ENCODE assay signal across 9 mouse cellular contexts in the genomic region with DNA sequence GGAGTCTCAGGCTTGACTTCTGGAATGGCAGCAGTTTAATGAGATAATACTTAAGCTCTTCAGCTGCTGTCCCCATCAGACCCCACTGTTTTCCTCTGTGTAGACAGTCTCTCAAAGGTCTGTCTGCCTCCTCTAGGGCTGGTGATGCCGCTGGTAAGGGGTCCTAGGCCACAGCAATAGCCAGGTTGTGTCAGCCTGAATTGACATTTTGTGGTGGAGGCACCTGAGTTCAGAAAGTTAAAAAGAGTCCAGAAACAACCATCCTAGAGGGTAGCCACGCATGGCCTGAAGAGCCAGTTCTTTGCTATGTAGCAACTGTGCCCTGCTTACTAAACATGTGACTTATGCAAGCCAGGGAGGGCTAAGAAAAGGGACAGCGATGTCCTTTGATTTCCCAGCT.
DNase-seq lines count a peak whose midpoint lies in the region; ATAC-seq and TF ChIP-seq lines count a peak whose summit lies in the region.
"Had no signal": no experiment of that assay in that cellular context is flagged by ENCODE, and none has a peak within 500 bp of the region (broad histone marks: within the 10 kb centered on the region; RNA-seq: fewer than 3 reads in every experiment).

No protein-coding gene starts in this region.

- DNase-seq in heart, embryonic 10.5 days (ENCODE audit: low spot score), result peak; percentile 66
- no peak for DNase-seq in heart, adult 9 months (ENCODE audit: low spot score in 2 of 2)
- no peak for DNase-seq in lung, postnatal 0 days (ENCODE audit: low spot score)
- DNase-seq in lung, adult 18-20 months, result no peak
- DNase-seq in limb, embryonic 11.5 days (ENCODE audit: low spot score), result no peak
- DNase-seq in cerebellum, postnatal 36 days, result no peak
- DNase-seq in gastrocnemius, adult 18-20 months (ENCODE audit: low spot score), result no peak
- DNase-seq: cerebellum, adult 11 months had no signal

- no peak for ATAC-seq in lung, postnatal 0 days
- no peak for ATAC-seq in limb, embryonic 11.5 days (ENCODE audit: insufficient number of reproducible peaks, low FRiP score, low TSS enrichment, low read depth)
- no peak for ATAC-seq in stomach, embryonic 14.5 days (ENCODE audit: insufficient number of reproducible peaks, insufficient read depth, low FRiP score, low read depth)

- WGBS in heart, embryonic 10.5 days, result 83% methylated on average over 3 of the region's 3 CpGs
- 52% methylated on average over 3 of the region's 3 CpGs for WGBS in lung, postnatal 0 days
- 89% methylated on average over 3 of the region's 3 CpGs for WGBS in limb, embryonic 11.5 days
- WGBS in stomach, embryonic 14.5 days, result 82% methylated on average over 3 of the region's 3 CpGs

- H3K4me2 ChIP-seq in lung, postnatal 0 days (replicated peaks; ENCODE audit: low read depth, low read length), result peak overlapping the region; percentile 66
- H3K4me2 ChIP-seq in limb, embryonic 11.5 days (ENCODE audit: low read depth, severe bottlenecking), result peak overlapping the region; percentile 66
- peak overlapping the region; percentile 56 for H3K4me2 ChIP-seq in stomach, embryonic 14.5 days (replicated peaks; ENCODE audit: low read depth, low read length)

- H3K27ac ChIP-seq in heart, embryonic 10.5 days, result peak overlapping the region; percentile 91
- peak overlapping the region; percentile 96 for H3K27ac ChIP-seq in lung, postnatal 0 days (ENCODE audit: low read length)
- H3K27ac ChIP-seq in limb, embryonic 11.5 days (replicated peaks; ENCODE audit: low read depth, low read length), result peak overlapping the region; percentile 97
- H3K27ac ChIP-seq in stomach, embryonic 14.5 days (ENCODE audit: low read length), result peak overlapping the region; percentile 93

- H3K4me3 ChIP-seq in heart, embryonic 10.5 days, result peak overlapping the region; percentile 62
- H3K4me3 ChIP-seq in lung, postnatal 0 days (ENCODE audit: low read depth, low read length), result peak overlapping the region; percentile 48
- peak overlapping the region; percentile 20; the same call in 1 of the 2 replicates for H3K4me3 ChIP-seq in limb, embryonic 11.5 days (ENCODE audit: low read depth, low read length)
- H3K4me3 ChIP-seq in stomach, embryonic 14.5 days (ENCODE audit: low read depth, low read length), result peak overlapping the region; percentile 11; the same call in 1 of the 2 replicates

- H3K36me3 ChIP-seq in heart, embryonic 10.5 days, result peaks cover 15% of the 10 kb centered on the region
- H3K36me3 ChIP-seq in lung, postnatal 0 days (ENCODE audit: insufficient read depth, low read length), result peaks cover 7% of the 10 kb centered on the region; the same call in 1 of the 2 replicates
- H3K36me3 ChIP-seq in limb, embryonic 11.5 days (ENCODE audit: control insufficient read depth, insufficient read depth, low read length), result no peaks in the 10 kb centered on the region
- no peaks in the 10 kb centered on the region; the same call in 1 of the 2 replicates for H3K36me3 ChIP-seq in stomach, embryonic 14.5 days (ENCODE audit: control insufficient read depth, insufficient read depth, low read length)

- peak overlapping the region; percentile 63; the same call in 1 of the 2 replicates for H3K9ac ChIP-seq in lung, postnatal 0 days (replicated peaks; ENCODE audit: low read depth)
- peak overlapping the region; percentile 41; the same call in 1 of the 2 replicates for H3K9ac ChIP-seq in limb, embryonic 11.5 days (ENCODE audit: low read length)
- H3K9ac ChIP-seq in stomach, embryonic 14.5 days (replicated peaks; ENCODE audit: low read depth, low read length), result peak overlapping the region; percentile 10; the same call in 1 of the 2 replicates

- H3K27me3 ChIP-seq in heart, embryonic 10.5 days (ENCODE audit: insufficient read depth, poor library complexity, severe bottlenecking), result no peaks in the 10 kb centered on the region
- H3K27me3 ChIP-seq in lung, postnatal 0 days (replicated peaks; ENCODE audit: insufficient read depth, low read length), result no peaks in the 10 kb centered on the region
- no peaks in the 10 kb centered on the region for H3K27me3 ChIP-seq in limb, embryonic 11.5 days (ENCODE audit: control insufficient read depth, insufficient read depth, low read length)
- no peaks in the 10 kb centered on the region for H3K27me3 ChIP-seq in stomach, embryonic 14.5 days (ENCODE audit: control insufficient read depth, insufficient read depth, low read length)

- no peaks in the 10 kb centered on the region for H3K9me3 ChIP-seq in heart, embryonic 10.5 days
- no peaks in the 10 kb centered on the region for H3K9me3 ChIP-seq in lung, postnatal 0 days (ENCODE audit: low read length)
- no peaks in the 10 kb centered on the region for H3K9me3 ChIP-seq in limb, embryonic 11.5 days (ENCODE audit: control insufficient read depth, low read length)
- H3K9me3 ChIP-seq in stomach, embryonic 14.5 days (ENCODE audit: control insufficient read depth, low read depth, low read length), result no peaks in the 10 kb centered on the region

- no peak for TF ChIP-seq EP300 in lung, postnatal 0 days (IDR thresholded peaks at IDR 0.05)

- TF ChIP-seq CTCF in lung, postnatal 0 days (IDR thresholded peaks at IDR 0.05), result no peak

- peaks cover 75% of the 10 kb centered on the region for H3K4me1 ChIP-seq in heart, embryonic 10.5 days
- H3K4me1 ChIP-seq in lung, postnatal 0 days (ENCODE audit: insufficient read depth, low read depth, low read length), result peaks cover 20% of the 10 kb centered on the region
- H3K4me1 ChIP-seq in limb, embryonic 11.5 days (ENCODE audit: control insufficient read depth, insufficient read depth, low read length), result peaks cover 35% of the 10 kb centered on the region
- H3K4me1 ChIP-seq in stomach, embryonic 14.5 days (ENCODE audit: control insufficient read depth, insufficient read depth, low read length), result peaks cover 26% of the 10 kb centered on the region

Comparison
In these comparisons a context has a peak if more than half of its experiments do, and no peak if none do; other contexts are left out.
1. H3K4me3 ChIP-seq: peak in every context shown above with its lines; median percentile 62 in heart, embryonic 10.5 days; 48 in lung, postnatal 0 days; 20 in limb, embryonic 11.5 days; 11 in stomach, embryonic 14.5 days.
2. H3K9ac ChIP-seq: peak in every context shown above with its lines; median percentile 63 in lung, postnatal 0 days; 41 in limb, embryonic 11.5 days; 10 in stomach, embryonic 14.5 days.